Mouse (Mus musculus) testis, adult 2 months (tissue): ENCODE measurements around the gene Nfib.

Experiments used
- CTCF ChIP-seq: fragments of 200-500 bp; IDR thresholded peaks from 2 replicates; pipeline ENCODE4 v1.5.1; 2012; ENCODE audit warnings: low read depth, mild to moderate bottlenecking, inconsistent platforms, low read length, moderate library complexity; ENCODE audit not compliant: control insufficient read depth, insufficient read depth, insufficient replicate concordance
- POLR2A ChIP-seq: fragments of 200-500 bp; IDR thresholded peaks from 2 replicates; pipeline ENCODE4 v1.6.1; 2012; ENCODE audit warnings: low read depth, mild to moderate bottlenecking, inconsistent platforms, low read length, moderate library complexity; ENCODE audit not compliant: control insufficient read depth

DNA sequence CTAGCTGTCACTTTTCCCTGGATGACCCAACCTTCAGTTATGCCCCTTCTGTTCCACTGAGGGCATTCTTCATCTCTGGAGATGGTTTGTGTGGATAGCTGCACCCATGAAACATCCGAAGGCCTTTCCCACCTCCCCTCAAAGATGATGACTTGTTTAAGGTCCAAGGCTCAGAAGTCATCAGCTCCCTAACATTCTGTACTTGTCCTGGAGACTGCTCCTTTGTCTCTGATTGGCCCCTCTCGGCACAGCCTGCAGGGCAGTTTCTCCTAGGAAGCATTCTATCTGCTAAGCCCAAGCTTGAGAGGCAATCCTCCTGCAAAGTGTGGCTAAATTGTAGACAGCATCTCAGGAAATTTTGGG, 165.5 kb downstream of the Nfib start:
- TF ChIP-seq CTCF (no peak), POLR2A (no peak)
